Mouse (Mus musculus) CH12.LX (cell line): ENCODE measurements around the gene Ensa. TPM values are rescaled to one million over a fixed set of nuclear protein-coding genes. Genes with fewer than 3 reads are reported as not detected.

Source experiments
- DNase-seq: peaks from one replicate; pipeline ENCODE4 v3.0.0-alpha.2; 2013; ENCODE audit errors: extremely low read depth
- H3K27ac ChIP-seq: 2 replicates; pipeline ENCODE4 v1.5.1; 2012; ENCODE audit warnings: low read depth, mild to moderate bottlenecking, control low read depth, moderate library complexity; ENCODE audit not compliant: insufficient read depth
- H3K27me3 ChIP-seq: replicated peaks from 2 replicates; pipeline ENCODE3; 2012; ENCODE audit warnings: inconsistent platforms
- H3K36me3 ChIP-seq, 2 experiments: replicated peaks in 1 of 2; 2 replicates each; pipeline versions ENCODE3 to v1.6.1; 2012; ENCODE audit warnings: inconsistent platforms in 1 of 2, low read length in 1 of 2, mild to moderate bottlenecking in 1 of 2, mixed read lengths in 1 of 2, moderate library complexity in 1 of 2; ENCODE audit not compliant: control insufficient read depth in 1 of 2, insufficient read depth in 1 of 2
- H3K4me1 ChIP-seq, 2 experiments: 2 replicates each; pipeline ENCODE4 v1.6.1; 2012; ENCODE audit warnings: inconsistent platforms in 1 of 2, moderate library complexity in 1 of 2; ENCODE audit not compliant: insufficient read depth in 2 of 2, control insufficient read depth in 1 of 2
- H3K4me2 ChIP-seq: 2 replicates; pipeline ENCODE4 v1.6.1; 2012; ENCODE audit warnings: low read depth, mild to moderate bottlenecking, control low read depth; ENCODE audit not compliant: poor library complexity, insufficient read depth, severe bottlenecking
- H3K4me3 ChIP-seq, 3 experiments: fragments of 150-350 bp in 1 of 3; sonication (generic) in 1 of 3; replicated peaks in 1 of 3; 2 replicates each; pipeline versions ENCODE3 to v1.5.1; 2011 to 2012; ENCODE audit warnings: low read depth in 2 of 3, low read length in 2 of 3, mild to moderate bottlenecking in 2 of 3, moderate library complexity in 2 of 3, control low read depth in 1 of 3, improper control_type of control experiment in 1 of 3, inconsistent platforms in 1 of 3, mixed read lengths in 1 of 3; ENCODE audit not compliant: poor library complexity in 1 of 3
- H3K79me2 ChIP-seq: replicated peaks from 2 replicates; pipeline ENCODE4 v1.6.1; 2012; ENCODE audit warnings: mild to moderate bottlenecking, moderate library complexity; ENCODE audit not compliant: control insufficient read depth, poor library complexity, insufficient read depth, severe bottlenecking; ENCODE audit errors: extremely low read depth
- H3K9ac ChIP-seq: 2 replicates; pipeline ENCODE4 v1.6.1; 2012; ENCODE audit warnings: low read depth, mild to moderate bottlenecking, control low read depth, moderate library complexity; ENCODE audit not compliant: insufficient read depth
- H3K9me3 ChIP-seq: replicated peaks from 2 replicates; pipeline ENCODE3; 2012; ENCODE audit warnings: low read length, inconsistent platforms, mixed read lengths
- BHLHE40 ChIP-seq: IDR thresholded peaks from 2 replicates; pipeline ENCODE4 v1.6.1; 2011; ENCODE audit warnings: mild to moderate bottlenecking, low read depth, low read length, improper control_type of control experiment
- E2F4 ChIP-seq: IDR thresholded peaks from 2 replicates; pipeline ENCODE4 v1.6.1; 2011; ENCODE audit warnings: low read depth, low read length, improper control_type of control experiment; ENCODE audit not compliant: insufficient replicate concordance
- ELF1 ChIP-seq: IDR thresholded peaks from 2 replicates; pipeline ENCODE4 v1.6.1; 2014; ENCODE audit warnings: low read depth, mild to moderate bottlenecking, inconsistent platforms, low read length, improper control_type of control experiment
- EP300 ChIP-seq: IDR thresholded peaks from 2 replicates; pipeline ENCODE4 v1.6.1; 2011; ENCODE audit warnings: low read length, improper control_type of control experiment
- ETS1 ChIP-seq: conservative IDR thresholded peaks from 2 replicates; pipeline ENCODE4 v1.6.1; 2012; ENCODE audit warnings: low read depth, mild to moderate bottlenecking, inconsistent platforms, low read length, improper control_type of control experiment, moderate library complexity
- IRF4 ChIP-seq: IDR thresholded peaks from 2 replicates; pipeline ENCODE4 v1.6.1; 2014; ENCODE audit warnings: low read depth, mild to moderate bottlenecking, inconsistent platforms, low read length, improper control_type of control experiment
- JUND ChIP-seq: conservative IDR thresholded peaks from 2 replicates; pipeline ENCODE4 v1.6.1; 2011; ENCODE audit warnings: low read depth, low read length, improper control_type of control experiment
- MAFK ChIP-seq: IDR thresholded peaks from 2 replicates; pipeline ENCODE4 v1.6.1; 2011; ENCODE audit warnings: low read length, improper control_type of control experiment; ENCODE audit not compliant: insufficient replicate concordance
- MXI1 ChIP-seq: IDR thresholded peaks from 2 replicates; pipeline ENCODE4 v1.6.1; 2011; ENCODE audit warnings: mild to moderate bottlenecking, low read depth, low read length, improper control_type of control experiment
- MYC ChIP-seq: IDR thresholded peaks from 2 replicates; pipeline ENCODE4 v1.6.1; 2011; ENCODE audit warnings: low read depth, mild to moderate bottlenecking, improper control_type of control experiment, low read length
- SIN3A ChIP-seq: IDR thresholded peaks from 2 replicates; pipeline ENCODE4 v1.6.1; 2012; ENCODE audit warnings: low read length, improper control_type of control experiment, inconsistent platforms
- TBP ChIP-seq: conservative IDR thresholded peaks from 2 replicates; pipeline ENCODE4 v1.6.1; 2011; ENCODE audit warnings: low read depth, low read length, improper control_type of control experiment
- TCF12 ChIP-seq: IDR thresholded peaks from 2 replicates; pipeline ENCODE4 v1.6.1; 2014; ENCODE audit warnings: low read depth, mild to moderate bottlenecking, inconsistent platforms, low read length, improper control_type of control experiment
- ZC3H11A ChIP-seq: IDR thresholded peaks from 2 replicates; pipeline ENCODE4 v1.6.1; 2012; ENCODE audit warnings: low read depth, mild to moderate bottlenecking, inconsistent platforms, low read length, improper control_type of control experiment
- ZMIZ1 ChIP-seq: IDR thresholded peaks from 2 replicates; pipeline ENCODE4 v1.6.1; 2012; ENCODE audit warnings: low read depth, mild to moderate bottlenecking, inconsistent platforms, low read length, improper control_type of control experiment
- ZNF384 ChIP-seq: IDR thresholded peaks from 2 replicates; pipeline ENCODE4 v1.6.1; 2012; ENCODE audit warnings: low read depth, low read length, improper control_type of control experiment, inconsistent platforms
- dilution Hi-C: fragments of 300-500 bp; cut with MboI; formaldehyde crosslinking; loops from 2 replicates; pipeline ENCODE4 v1.14.3; 2020; ENCODE audit warnings: low sequenced_read_pairs; ENCODE audit not compliant: extremely low pct_unique_long_range_greater_than_20kb, extremely low pct_ligation_motif_present
- in situ Hi-C: fragments of 300-500 bp; cut with MboI; formaldehyde crosslinking; loops from 3 replicates; pipeline ENCODE4 v1.14.3; 2019; ENCODE audit warnings: low sequenced_read_pairs, low pct_ligation_motif_present, low pct_unique_long_range_greater_than_20kb, mixed read lengths
- polyA plus RNA-seq: library from polyadenylated mRNA; unstranded; fragments of >175 nt; gene quantifications from 2 replicates; pipeline ENCODE4 v1.2.1, GENCODE M21; 2012; ENCODE audit warnings: low read depth; ENCODE audit not compliant: insufficient read length
- total RNA-seq, 2 experiments: library from RNA; depleted of rRNA; stranded (reverse); fragments of 300-350 nt in 1 of 2; fragments of >200 nt in 1 of 2; gene quantifications; 2 replicates each; pipeline ENCODE4 v1.2.3; 2012 to 2014

Ensa gene
- total and polyA plus RNA-seq, 3 experiments, result 51.5 to 58.4 (median 57.8) TPM

GRCm38 (mm10) chr3:95668026-95668425, 43.2 kb downstream of the Ensa start:
- Histone ChIP-seq H3K9me3 (no peaks in the 10 kb centered on the region), H3K36me3 (peaks cover 11 to 42% of the 10 kb centered on the region in 2 experiments), H3K27me3 (no peaks in the 10 kb centered on the region), H3K4me2 (peak overlapping the region; percentile 9), H3K4me3 (no peak overlapping the region), H3K79me2 (peaks cover 62% of the 10 kb centered on the region), H3K4me1 (peaks cover 39 to 94% of the 10 kb centered on the region in 2 experiments), H3K9ac (peak overlapping the region; percentile 0), H3K27ac (peak overlapping the region; percentile 75)
- DNase-seq, result no peak
- peak; percentile 75 for TF ChIP-seq BHLHE40
- no peak for TF ChIP-seq ETS1
- dilution Hi-C loops (no loop called here), in situ Hi-C loops (no loop called here)

- no peak overlapping the region for H3K4me3 ChIP-seq
- peaks cover 8 to 35% of the 10 kb centered on the region in 2 experiments for H3K36me3 ChIP-seq
- dilution Hi-C loops (no loop called here), in situ Hi-C loops (no loop called here)
- H3K9me3 ChIP-seq, result no peaks in the 10 kb centered on the region
- H3K79me2 ChIP-seq, result peaks cover 55% of the 10 kb centered on the region
- peak overlapping the region; percentile 47 for H3K4me2 ChIP-seq
- H3K27me3 ChIP-seq, result no peaks in the 10 kb centered on the region
- DNase-seq, result no peak
- H3K9ac ChIP-seq, result 0 out of 2 replicates have a peak overlapping the region, but pooled peaks have one; percentile 14
- 0 out of 2 replicates have a peak, but pooled peaks have one; percentile 15 for TF ChIP-seq ELF1
- TF ChIP-seq MXI1, result no peak; the same call in 1 of the 2 replicates
- no peak for TF ChIP-seq ZNF384
- no peak for TF ChIP-seq MAFK
- peak; percentile 61 for TF ChIP-seq SIN3A
- no peak for TF ChIP-seq ZC3H11A
- TF ChIP-seq JUND, result no peak
- peak; percentile 21; the same call in 1 of the 2 replicates for TF ChIP-seq EP300
- peak; percentile 49 for TF ChIP-seq BHLHE40
- no peak for TF ChIP-seq TBP
- TF ChIP-seq MYC, result 0 out of 2 replicates have a peak, but pooled peaks have one; percentile 35
- TF ChIP-seq IRF4, result peak; percentile 73; the same call in 1 of the 2 replicates
- TF ChIP-seq TCF12, result peak; percentile 11; the same call in 1 of the 2 replicates
- peak; percentile 67 for TF ChIP-seq ETS1
- no peak for TF ChIP-seq E2F4
- TF ChIP-seq ZMIZ1, result no peak
- peaks cover 39 to 94% of the 10 kb centered on the region in 2 experiments for H3K4me1 ChIP-seq
- H3K27ac ChIP-seq, result peak overlapping the region; percentile 75
Observed at GRCm38 (mm10) chr3:95668589-95669308, 44.0 kb downstream of the Ensa start.
